Mouse (Mus musculus) kidney, postnatal 4 days (tissue): ENCODE results near the gene Cds1.

Experiments used
- DNase-seq, 2 experiments: peaks; one replicate each; pipeline ENCODE4 v3.0.0; 2021; ENCODE audit warnings: mixed read lengths in 2 of 2

The Cds1 gene

GRCm38 (mm10) chr5:101776528-101776927 is 11.6 kb downstream of the Cds1 start:
- no peak for DNase-seq

- DNase-seq: no peak
Measured at GRCm38 (mm10) chr5:101779376-101779863, 14.5 kb downstream of the Cds1 start.

GRCm38 (mm10) chr5:101780918-101781317 is 16.0 kb downstream of the Cds1 start:
- DNase-seq: no peak

GRCm38 (mm10) chr5:101784328-101784727 is 19.4 kb downstream of the Cds1 start:
- no peak for DNase-seq

GRCm38 (mm10) chr5:101784787-101785186 is 19.9 kb downstream of the Cds1 start:
- DNase-seq: no peak

GRCm38 (mm10) chr5:101785921-101786614 is 21.1 kb downstream of the Cds1 start:
- DNase-seq: no peak

- no peak for DNase-seq
Measured at GRCm38 (mm10) chr5:101789770-101790169, 24.8 kb downstream of the Cds1 start.

- peak; percentile 36 to 47 for DNase-seq
Measured at GRCm38 (mm10) chr5:101790560-101790959, 25.6 kb downstream of the Cds1 start.

- DNase-seq: no peak
Measured at GRCm38 (mm10) chr5:101792665-101793064, 27.7 kb downstream of the Cds1 start.

- DNase-seq: no peak
Measured at GRCm38 (mm10) chr5:101801891-101802290, 37.0 kb downstream of the Cds1 start.

GRCm38 (mm10) chr5:101802358-101803022 is 37.6 kb downstream of the Cds1 start:
- DNase-seq: no peak

- no peak for DNase-seq
Measured at GRCm38 (mm10) chr5:101811296-101812169, 46.6 kb downstream of the Cds1 start.

GRCm38 (mm10) chr5:101816822-101817221 is 51.9 kb downstream of the Cds1 start:
- DNase-seq: peak; percentile 39 to 60

- peak; percentile 41 to 58 for DNase-seq
Measured at GRCm38 (mm10) chr5:101819216-101819615, 54.3 kb downstream of the Cds1 start.

GRCm38 (mm10) chr5:101819844-101820243 is 54.9 kb downstream of the Cds1 start:
- DNase-seq: peak; percentile 31 to 60

GRCm38 (mm10) chr5:101821052-101821451 is 56.1 kb downstream of the Cds1 start:
- peak; percentile 40 to 65 for DNase-seq

GRCm38 (mm10) chr5:101821491-101822310 is 56.8 kb downstream of the Cds1 start:
- peak; percentile 48 to 69 for DNase-seq

GRCm38 (mm10) chr5:101822311-101822670 is 57.4 kb downstream of the Cds1 start:
- no peak for DNase-seq

- DNase-seq: no peak
Measured at GRCm38 (mm10) chr5:101825111-101825911, 60.4 kb downstream of the Cds1 start.

GRCm38 (mm10) chr5:101826531-101826970 is 61.6 kb downstream of the Cds1 start:
- DNase-seq: peak; percentile 72 to 82

- DNase-seq: no peak
Measured at GRCm38 (mm10) chr5:101827477-101827876, 62.5 kb downstream of the Cds1 start.
